Mouse (Mus musculus): ENCODE measurements around the gene Rtl8c. TPM values are rescaled to one million over a fixed set of nuclear protein-coding genes. Genes with fewer than 3 reads are reported as not detected.
"Not testable (repeated sequence)": the region's sequence is repeated elsewhere in the genome, so short reads cannot be mapped to it uniquely, and the experiment has no call there.

Rtl8c gene
- polyA plus RNA-seq, 1 experiment = 3.7 TPM

DNA sequence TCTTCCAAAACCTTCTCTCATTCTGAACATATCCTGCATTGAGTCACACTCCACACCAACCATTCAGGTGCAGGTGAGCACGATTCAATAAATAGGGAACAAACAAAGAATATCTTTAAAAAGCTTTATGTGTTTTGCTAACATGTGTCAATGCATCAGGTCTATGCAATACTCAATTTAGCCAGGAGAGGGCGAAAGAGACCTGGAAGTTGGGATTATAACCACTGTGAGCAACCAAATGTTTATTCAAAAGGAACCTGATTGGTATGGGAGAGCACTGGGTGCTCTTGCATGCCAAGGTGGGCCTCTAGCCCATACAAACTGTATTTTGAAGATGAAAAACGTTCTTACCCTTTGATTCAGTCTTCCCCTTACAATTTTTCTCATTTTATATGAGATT is 2.7 kb downstream of the Rtl8c start:
- no peaks in the 10 kb centered on the region for H3K36me3 ChIP-seq (ENCODE audit: control insufficient read depth, insufficient read depth, low read length)
- H3K4me3 ChIP-seq (ENCODE audit: control insufficient read depth, low read depth, low read length) = no peak overlapping the region
- H3K4me1 ChIP-seq (ENCODE audit: control insufficient read depth, insufficient read depth, low read length) = peaks cover 4% of the 10 kb centered on the region; the same call in 1 of the 2 replicates
- TF ChIP-seq CTCF (IDR thresholded peaks at IDR 0.05; ENCODE audit: control insufficient read depth, insufficient read depth, insufficient replicate concordance, low read depth, low read length) = no peak
- H3K27ac ChIP-seq (ENCODE audit: control insufficient read depth, insufficient read depth, low read depth, low read length) = no peak overlapping the region
- H3K27me3 ChIP-seq (ENCODE audit: control insufficient read depth, insufficient read depth, low read length) = no peaks in the 10 kb centered on the region

DNA sequence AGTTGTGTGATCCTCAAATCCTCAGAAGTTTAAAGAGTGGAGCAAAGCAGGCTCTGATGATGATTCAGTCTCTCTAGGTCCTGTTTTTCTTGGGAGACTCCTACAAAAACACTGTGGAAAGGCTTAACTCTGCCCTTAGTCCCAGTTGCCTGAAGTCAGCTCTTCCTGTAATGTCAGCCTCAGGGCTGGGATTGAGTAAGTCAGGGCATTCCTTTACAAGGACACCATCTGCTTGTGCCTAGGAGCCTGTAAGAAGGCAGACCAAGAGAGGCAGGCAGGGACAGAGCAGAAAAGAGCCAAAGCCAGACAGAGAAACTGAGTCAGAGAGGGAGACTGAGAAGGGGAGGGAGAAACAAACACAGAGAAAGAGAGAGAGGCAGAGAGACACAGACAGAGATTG is 3.6 kb downstream of the Rtl8c start:
- not testable (repeated sequence) for H3K4me3 ChIP-seq (ENCODE audit: control insufficient read depth, low read depth, low read length); H3K27me3 ChIP-seq (ENCODE audit: control insufficient read depth, insufficient read depth, low read length); H3K27ac ChIP-seq (ENCODE audit: control insufficient read depth, insufficient read depth, low read depth, low read length); H3K4me1 ChIP-seq (ENCODE audit: control insufficient read depth, insufficient read depth, low read length); H3K36me3 ChIP-seq (ENCODE audit: control insufficient read depth, insufficient read depth, low read length)

DNA sequence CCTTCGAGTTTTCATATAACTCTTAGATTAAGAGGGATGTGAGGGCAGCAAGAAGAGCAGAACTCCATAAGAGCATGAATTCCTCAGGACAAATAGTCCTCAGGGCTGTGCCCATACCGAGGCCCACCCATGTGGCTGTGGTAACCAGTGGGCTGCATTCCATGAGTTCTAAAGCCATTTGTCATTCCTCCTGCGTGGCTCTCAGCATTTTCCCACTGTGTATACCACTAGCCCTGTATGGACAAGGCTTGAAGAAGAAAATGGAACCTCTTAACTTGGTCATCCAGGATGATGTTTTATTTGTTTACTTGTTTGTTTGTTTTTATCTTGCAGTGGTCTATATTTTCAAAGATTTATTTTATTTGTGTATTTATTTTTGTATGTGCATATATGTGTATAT is 30.3 kb downstream of the Rtl8c start:
- not testable (repeated sequence) for H3K27ac ChIP-seq (ENCODE audit: control insufficient read depth, insufficient read depth, low read depth, low read length); H3K36me3 ChIP-seq (ENCODE audit: control insufficient read depth, insufficient read depth, low read length); H3K4me1 ChIP-seq (ENCODE audit: control insufficient read depth, insufficient read depth, low read length); H3K27me3 ChIP-seq (ENCODE audit: control insufficient read depth, insufficient read depth, low read length); H3K4me3 ChIP-seq (ENCODE audit: control insufficient read depth, low read depth, low read length)

DNA sequence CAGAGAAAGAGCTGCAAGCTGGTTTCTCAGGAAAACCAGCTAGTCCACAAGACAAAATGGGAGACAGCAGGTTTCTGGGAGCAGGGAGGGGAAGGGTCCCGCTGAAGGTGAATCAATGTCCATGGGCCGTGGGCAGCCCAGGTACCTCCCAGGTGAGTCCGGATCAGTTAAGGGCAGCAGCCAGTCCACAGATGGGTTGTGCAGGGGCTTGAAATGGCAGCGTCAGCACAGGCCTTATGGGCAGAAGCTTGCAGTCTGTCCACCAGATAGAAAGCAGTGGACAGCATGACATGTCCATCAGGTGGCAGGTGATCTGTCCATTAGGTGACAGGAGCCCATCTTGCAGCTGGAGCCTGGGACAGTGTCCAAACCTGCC is 34.8 kb downstream of the Rtl8c start:
- not testable (repeated sequence) for H3K27me3 ChIP-seq (ENCODE audit: control insufficient read depth, insufficient read depth, low read length); H3K4me3 ChIP-seq (ENCODE audit: control insufficient read depth, low read depth, low read length); H3K4me1 ChIP-seq (ENCODE audit: control insufficient read depth, insufficient read depth, low read length); H3K36me3 ChIP-seq (ENCODE audit: control insufficient read depth, insufficient read depth, low read length); H3K27ac ChIP-seq (ENCODE audit: control insufficient read depth, insufficient read depth, low read depth, low read length)

DNA sequence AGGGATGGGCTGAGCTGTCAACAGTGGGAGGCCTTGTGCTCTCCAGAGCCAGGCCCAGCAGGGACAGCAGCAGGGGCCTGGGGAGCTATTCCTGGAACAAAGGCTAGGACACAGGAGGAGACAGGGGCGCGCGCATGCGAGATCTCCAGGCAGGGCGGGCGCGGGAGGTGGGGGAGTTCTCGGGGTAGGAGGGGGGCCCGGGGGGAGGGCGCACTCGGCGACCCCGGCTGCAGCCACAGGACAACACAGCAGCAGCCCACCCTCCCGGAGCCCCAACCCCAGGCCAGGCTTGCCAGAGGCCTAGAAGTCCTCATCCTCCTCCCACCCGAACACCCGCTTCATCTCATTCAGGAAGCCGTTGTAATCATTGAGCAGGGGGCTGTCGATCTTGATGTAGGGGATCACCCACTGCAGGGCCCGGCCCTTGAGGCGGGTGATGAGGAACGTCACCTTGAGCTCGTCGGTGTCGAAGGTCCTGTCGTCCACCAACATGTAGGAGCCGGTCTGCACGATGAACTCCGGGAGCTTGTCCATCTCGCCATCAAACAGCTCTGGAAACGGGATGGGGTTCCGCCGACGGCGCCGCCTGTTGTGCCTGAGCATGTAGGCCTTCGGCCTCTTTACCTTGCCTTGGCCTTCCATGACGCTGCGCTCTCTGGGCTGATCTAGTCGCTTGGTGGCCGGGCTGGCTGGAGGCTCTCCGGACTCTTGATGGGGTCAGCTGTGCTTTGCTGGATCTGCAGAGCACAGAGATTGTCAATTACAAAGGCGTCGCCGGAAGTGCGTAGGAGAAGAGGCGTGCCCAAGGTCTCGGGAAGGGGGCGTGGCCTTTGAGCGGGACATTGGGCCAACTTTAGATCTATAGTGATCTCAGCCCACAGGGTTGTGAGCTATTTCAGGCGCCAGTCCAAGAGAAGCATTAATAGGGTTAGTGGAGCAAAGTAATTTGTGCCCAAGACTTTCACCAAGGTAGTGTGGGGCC is 35.4 kb downstream of the Rtl8c start, which contains the start of gene Rtl8a:
Rtl8a (minus strand) TSS at position 703 of the 982 bp plus-strand sequence.
- H3K4me1 ChIP-seq (ENCODE audit: control insufficient read depth, insufficient read depth, low read length) = not testable (repeated sequence)

DNA sequence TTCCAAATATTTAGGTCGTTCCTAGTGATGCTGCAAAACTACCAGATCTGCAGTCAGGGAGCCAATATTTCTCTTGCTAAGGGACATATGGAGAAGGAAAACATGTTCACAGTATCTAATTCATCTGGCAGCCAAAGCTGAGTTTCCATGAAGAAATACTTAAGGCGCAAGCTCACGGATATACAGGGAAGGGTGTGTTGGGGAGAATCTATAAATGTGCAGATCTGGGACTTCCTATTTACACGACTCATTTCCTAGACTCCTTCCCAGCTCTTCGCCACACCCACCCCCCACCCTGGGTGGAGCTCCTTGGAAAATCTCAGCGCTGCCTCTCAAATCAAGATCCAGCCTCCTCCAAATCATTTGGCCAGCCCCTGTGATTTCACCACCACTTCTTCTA is 38.1 kb downstream of the Rtl8c start:
- Histone ChIP-seq H3K27me3 (ENCODE audit: control insufficient read depth, insufficient read depth, low read length) (no peaks in the 10 kb centered on the region), H3K36me3 (ENCODE audit: control insufficient read depth, insufficient read depth, low read length) (no peaks in the 10 kb centered on the region), H3K27ac (ENCODE audit: control insufficient read depth, insufficient read depth, low read depth, low read length) (no peak overlapping the region), H3K4me1 (ENCODE audit: control insufficient read depth, insufficient read depth, low read length) (no peaks in the 10 kb centered on the region), H3K4me3 (ENCODE audit: control insufficient read depth, low read depth, low read length) (no peak overlapping the region)
- TF ChIP-seq POLR2A (IDR thresholded peaks at IDR 0.05; ENCODE audit: control insufficient read depth, low read depth, low read length) = no peak
- no peak for TF ChIP-seq CTCF (IDR thresholded peaks at IDR 0.05; ENCODE audit: control insufficient read depth, insufficient read depth, insufficient replicate concordance, low read depth, low read length)

More for the DNA sequence above, 35.4 kb downstream of the Rtl8c start, which contains the start of gene Rtl8a:
- H3K36me3 ChIP-seq (ENCODE audit: control insufficient read depth, insufficient read depth, low read length); H3K27me3 ChIP-seq (ENCODE audit: control insufficient read depth, insufficient read depth, low read length); H3K27ac ChIP-seq (ENCODE audit: control insufficient read depth, insufficient read depth, low read depth, low read length): not testable (repeated sequence)
- H3K4me3 ChIP-seq (ENCODE audit: control insufficient read depth, low read depth, low read length) = peak within 1 kb of the TSS; percentile 60

DNA sequence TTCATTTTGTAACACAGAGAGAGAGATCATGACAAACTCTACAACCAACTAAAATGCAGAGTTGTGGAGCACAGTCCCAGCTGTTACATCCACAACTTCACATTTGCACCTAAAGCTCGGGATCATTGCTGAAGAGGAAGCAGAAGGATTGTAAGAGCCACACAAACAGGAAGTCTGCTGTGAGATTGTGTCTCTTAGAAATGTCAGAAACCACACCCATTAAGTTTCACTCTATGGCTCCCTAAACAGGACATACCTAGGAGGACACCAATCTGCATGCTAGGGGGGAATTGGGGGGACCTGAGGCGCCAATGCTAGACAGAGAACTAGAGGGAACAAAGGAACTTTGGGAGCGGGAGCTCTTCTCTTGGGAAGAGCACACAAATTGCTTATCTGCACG is 45.1 kb downstream of the Rtl8c start:
- not testable (repeated sequence) for H3K27ac ChIP-seq (ENCODE audit: control insufficient read depth, insufficient read depth, low read depth, low read length); H3K36me3 ChIP-seq (ENCODE audit: control insufficient read depth, insufficient read depth, low read length); H3K4me3 ChIP-seq (ENCODE audit: control insufficient read depth, low read depth, low read length); H3K27me3 ChIP-seq (ENCODE audit: control insufficient read depth, insufficient read depth, low read length); H3K4me1 ChIP-seq (ENCODE audit: control insufficient read depth, insufficient read depth, low read length)

Other genes starting within 250 kb of the Rtl8c start
- gene Mospd1, start 237.5 kb upstream of the Rtl8c start, polyA plus RNA-seq (2012; rRNA removed) = 0.66 and 1.2 TPM in 2 replicates
- 15.4 and 23.3 TPM in 2 replicates for gene Etd, start 173.1 kb upstream of the Rtl8c start, polyA plus RNA-seq (2012; rRNA removed)
- 3.9 and 4.7 TPM in 2 replicates for gene Gm14597, start 947 bp downstream of the Rtl8c start, polyA plus RNA-seq (2012; rRNA removed)
- gene Rtl8a, start 35.6 kb downstream of the Rtl8c start, polyA plus RNA-seq (2012; rRNA removed) = 10.8 and 13.5 TPM in 2 replicates
- 8.7 and 9.2 TPM in 2 replicates for gene Rtl8b, start 62.4 kb downstream of the Rtl8c start, polyA plus RNA-seq (2012; rRNA removed)
- 2.5 and 5.6 TPM in 2 replicates for gene 4930502E18Rik, start 116.8 kb downstream of the Rtl8c start, polyA plus RNA-seq (2012; rRNA removed)
- 3.0 and 5.1 TPM in 2 replicates for gene 1700013H16Rik, start 149.8 kb downstream of the Rtl8c start, polyA plus RNA-seq (2012; rRNA removed)
- gene Zfp36l3, start 168.4 kb downstream of the Rtl8c start, polyA plus RNA-seq (2012; rRNA removed) = 0.65 and 1.0 TPM in 2 replicates
- gene Xlr, start 189.7 kb downstream of the Rtl8c start, polyA plus RNA-seq (2012; rRNA removed) = 0.17 and 0.40 TPM in 2 replicates